Mouse (Mus musculus) limb, embryonic 12.5 days (tissue): ENCODE measurements around the gene Mypn. TPM values are rescaled to one million over a fixed set of nuclear protein-coding genes. Genes with fewer than 3 reads are reported as not detected.

Experiments used
- ATAC-seq: fragments of 200-750 bp; cut with Nextera tagmentation; 2 replicates; pipeline ENCODE4 v1.8.0; 2017; ENCODE audit warnings: low read depth, moderate TSS enrichment; ENCODE audit not compliant: insufficient number of reproducible peaks, insufficient read depth, low FRiP score, low TSS enrichment
- H3K27ac ChIP-seq: fragments of 300-500 bp; sonication (generic); 2 replicates; pipeline ENCODE4 v1.5.1; 2016; ENCODE audit warnings: mild to moderate bottlenecking, moderate library complexity
- H3K27me3 ChIP-seq: fragments of 300-500 bp; sonication (generic); 2 replicates; pipeline ENCODE4 v1.6.1; 2016; ENCODE audit warnings: mild to moderate bottlenecking, moderate library complexity
- H3K36me3 ChIP-seq: fragments of 300-500 bp; sonication (generic); 2 replicates; pipeline ENCODE4 v1.6.1; 2016; ENCODE audit warnings: mild to moderate bottlenecking, moderate library complexity
- H3K4me1 ChIP-seq: fragments of 300-500 bp; sonication (generic); replicated peaks from 2 replicates; pipeline ENCODE4 v1.6.1; 2016
- H3K4me2 ChIP-seq: fragments of 300-500 bp; sonication (generic); 2 replicates; pipeline ENCODE4 v1.6.1; 2016; ENCODE audit warnings: mild to moderate bottlenecking, moderate library complexity
- H3K4me3 ChIP-seq: fragments of 300-500 bp; sonication (generic); replicated peaks from 2 replicates; pipeline ENCODE4 v1.5.1; 2016; ENCODE audit warnings: mild to moderate bottlenecking
- H3K9ac ChIP-seq: fragments of 300-500 bp; sonication (generic); replicated peaks from 2 replicates; pipeline ENCODE4 v1.6.1; 2016; ENCODE audit warnings: mild to moderate bottlenecking, moderate library complexity
- H3K9me3 ChIP-seq: fragments of 300-500 bp; sonication (generic); 2 replicates; pipeline ENCODE4 v1.6.1; 2016; ENCODE audit warnings: mild to moderate bottlenecking, moderate library complexity
- WGBS: fragments of 180-500 bp; shearing (Covaris S2); methylation state at CpG from one replicate; pipeline ENCODE4 v1.1.7; 2016; 5-methylcytosine and 5-hydroxymethylcytosine counted together
- polyA plus RNA-seq: library from polyadenylated mRNA; unstranded; fragments of >200 nt; fragmentation: Nextera tagmentation; extraction: Ambion mirVana; gene quantifications from 2 replicates; pipeline ENCODE4 v1.2.1, GENCODE M21; 2016

Gene Mypn
- polyA plus RNA-seq, 1 experiment from 2014 or later = 1.4 TPM

GRCm38 (mm10) chr10:63237206-63237605 is 33.5 kb upstream of the Mypn start:
- Histone ChIP-seq H3K9ac (no peak overlapping the region), H3K4me3 (no peak overlapping the region), H3K4me1 (no peaks in the 10 kb centered on the region), H3K4me2 (no peak overlapping the region), H3K27ac (no peak overlapping the region), H3K27me3 (no peaks in the 10 kb centered on the region), H3K36me3 (no peaks in the 10 kb centered on the region), H3K9me3 (no peaks in the 10 kb centered on the region)
- WGBS = 61% methylated on average over 2 of the region's 2 CpGs
- ATAC-seq = no peak

- ATAC-seq = no peak
- Histone ChIP-seq H3K36me3 (no peaks in the 10 kb centered on the region), H3K4me1 (no peaks in the 10 kb centered on the region), H3K9ac (no peak overlapping the region), H3K4me2 (no peak overlapping the region), H3K27ac (no peak overlapping the region), H3K9me3 (no peaks in the 10 kb centered on the region), H3K4me3 (no peak overlapping the region), H3K27me3 (no peaks in the 10 kb centered on the region)
- WGBS = 91% methylated on average over 6 of the region's 6 CpGs
Observed at GRCm38 (mm10) chr10:63236663-63237062, 32.9 kb upstream of the Mypn start.

- Histone ChIP-seq H3K4me1 (no peaks in the 10 kb centered on the region), H3K4me2 (no peak overlapping the region), H3K27ac (no peak overlapping the region), H3K36me3 (no peaks in the 10 kb centered on the region), H3K9ac (no peak overlapping the region), H3K4me3 (no peak overlapping the region), H3K9me3 (no peaks in the 10 kb centered on the region), H3K27me3 (no peaks in the 10 kb centered on the region)
- ATAC-seq = no peak
- WGBS = 76% methylated on average over 8 of the region's 8 CpGs
Observed at GRCm38 (mm10) chr10:63235889-63236288, 32.1 kb upstream of the Mypn start.

GRCm38 (mm10) chr10:63234133-63234532 is 30.4 kb upstream of the Mypn start:
- H3K27ac ChIP-seq = no peak overlapping the region
- H3K9me3 ChIP-seq = no peaks in the 10 kb centered on the region
- no peaks in the 10 kb centered on the region for H3K27me3 ChIP-seq
- no peak overlapping the region for H3K4me3 ChIP-seq
- no peak overlapping the region for H3K4me2 ChIP-seq
- H3K36me3 ChIP-seq = no peaks in the 10 kb centered on the region
- ATAC-seq = no peak
- no peaks in the 10 kb centered on the region for H3K4me1 ChIP-seq
- no peak overlapping the region for H3K9ac ChIP-seq
- 79% methylated on average over 5 of the region's 5 CpGs for WGBS

GRCm38 (mm10) chr10:63231630-63232029 is 27.9 kb upstream of the Mypn start:
- no peak for ATAC-seq
- 84% methylated on average over 5 of the region's 5 CpGs for WGBS
- H3K27ac ChIP-seq = no peak overlapping the region
- no peak overlapping the region for H3K4me2 ChIP-seq
- H3K27me3 ChIP-seq = no peaks in the 10 kb centered on the region
- no peaks in the 10 kb centered on the region for H3K9me3 ChIP-seq
- no peak overlapping the region for H3K9ac ChIP-seq
- no peak overlapping the region for H3K4me3 ChIP-seq
- no peaks in the 10 kb centered on the region for H3K4me1 ChIP-seq
- no peaks in the 10 kb centered on the region for H3K36me3 ChIP-seq

- no peak overlapping the region for H3K4me2 ChIP-seq
- WGBS = 47% methylated on average over 3 of the region's 5 CpGs
- ATAC-seq = no peak
- H3K4me3 ChIP-seq = no peak overlapping the region
- no peaks in the 10 kb centered on the region for H3K9me3 ChIP-seq
- no peak overlapping the region for H3K27ac ChIP-seq
- no peak overlapping the region for H3K9ac ChIP-seq
- H3K27me3 ChIP-seq = no peaks in the 10 kb centered on the region
- no peaks in the 10 kb centered on the region for H3K4me1 ChIP-seq
- no peaks in the 10 kb centered on the region for H3K36me3 ChIP-seq
Observed at GRCm38 (mm10) chr10:63230854-63231253, 27.1 kb upstream of the Mypn start.

- H3K9ac ChIP-seq = no peak overlapping the region
- ATAC-seq = no peak
- H3K27me3 ChIP-seq = no peaks in the 10 kb centered on the region
- H3K4me2 ChIP-seq = no peak overlapping the region
- H3K36me3 ChIP-seq = no peaks in the 10 kb centered on the region
- H3K27ac ChIP-seq = no peak overlapping the region
- H3K4me3 ChIP-seq = no peak overlapping the region
- no peaks in the 10 kb centered on the region for H3K9me3 ChIP-seq
- no peaks in the 10 kb centered on the region for H3K4me1 ChIP-seq
- WGBS = 79% methylated on average over 7 of the region's 7 CpGs
Observed at GRCm38 (mm10) chr10:63230266-63230665, 26.5 kb upstream of the Mypn start.

GRCm38 (mm10) chr10:63224341-63224740 is 20.6 kb upstream of the Mypn start:
- H3K27me3 ChIP-seq = no peaks in the 10 kb centered on the region
- WGBS = 77% methylated on average over 12 of the region's 12 CpGs
- no peaks in the 10 kb centered on the region for H3K9me3 ChIP-seq
- H3K36me3 ChIP-seq = no peaks in the 10 kb centered on the region
- H3K4me2 ChIP-seq = no peak overlapping the region
- no peak for ATAC-seq
- no peak overlapping the region for H3K27ac ChIP-seq
- no peak overlapping the region for H3K9ac ChIP-seq
- H3K4me1 ChIP-seq = no peaks in the 10 kb centered on the region
- no peak overlapping the region for H3K4me3 ChIP-seq

- H3K9me3 ChIP-seq = no peaks in the 10 kb centered on the region
- 77% methylated on average over 7 of the region's 7 CpGs for WGBS
- no peak overlapping the region for H3K9ac ChIP-seq
- H3K36me3 ChIP-seq = no peaks in the 10 kb centered on the region
- H3K4me1 ChIP-seq = no peaks in the 10 kb centered on the region
- no peak overlapping the region for H3K4me3 ChIP-seq
- H3K27me3 ChIP-seq = no peaks in the 10 kb centered on the region
- no peak for ATAC-seq
- no peak overlapping the region for H3K4me2 ChIP-seq
- no peak overlapping the region for H3K27ac ChIP-seq
Observed at GRCm38 (mm10) chr10:63221081-63221783, 17.5 kb upstream of the Mypn start.

- no peak for ATAC-seq
- Histone ChIP-seq H3K4me1 (no peaks in the 10 kb centered on the region), H3K27ac (no peak overlapping the region), H3K9ac (no peak overlapping the region), H3K27me3 (no peaks in the 10 kb centered on the region), H3K4me3 (no peak overlapping the region), H3K9me3 (no peaks in the 10 kb centered on the region), H3K4me2 (no peak overlapping the region), H3K36me3 (no peaks in the 10 kb centered on the region)
- 53% methylated on average over 6 of the region's 6 CpGs for WGBS
Observed at GRCm38 (mm10) chr10:63208871-63209270, 5.1 kb upstream of the Mypn start.

GRCm38 (mm10) chr10:63203002-63203401 is 750 bp downstream of the Mypn start:
- H3K27ac ChIP-seq = no peak overlapping the region
- H3K4me1 ChIP-seq = no peaks in the 10 kb centered on the region
- H3K9me3 ChIP-seq = no peaks in the 10 kb centered on the region
- H3K27me3 ChIP-seq = no peaks in the 10 kb centered on the region
- no peaks in the 10 kb centered on the region for H3K36me3 ChIP-seq
- WGBS = 80% methylated on average over 3 of the region's 3 CpGs
- no peak overlapping the region for H3K4me3 ChIP-seq
- H3K4me2 ChIP-seq = no peak overlapping the region
- no peak for ATAC-seq
- no peak overlapping the region for H3K9ac ChIP-seq

GRCm38 (mm10) chr10:63201534-63201933 is 2.2 kb downstream of the Mypn start:
- H3K4me2 ChIP-seq = no peak overlapping the region
- no peaks in the 10 kb centered on the region for H3K27me3 ChIP-seq
- no peak overlapping the region for H3K4me3 ChIP-seq
- H3K36me3 ChIP-seq = no peaks in the 10 kb centered on the region
- no peaks in the 10 kb centered on the region for H3K4me1 ChIP-seq
- H3K9me3 ChIP-seq = no peaks in the 10 kb centered on the region
- WGBS = 79% methylated on average over 8 of the region's 8 CpGs
- H3K9ac ChIP-seq = no peak overlapping the region
- ATAC-seq = no peak
- no peak overlapping the region for H3K27ac ChIP-seq
